Mouse (Mus musculus) liver, postnatal 0 days (tissue): ENCODE measurements around the gene Zfp688. TPM values are rescaled to one million over a fixed set of nuclear protein-coding genes. Genes with fewer than 3 reads are reported as not detected.
"Not testable (repeated sequence)": the region's sequence is repeated elsewhere in the genome, so short reads cannot be mapped to it uniquely, and the experiment has no call there.

Experiments
- ATAC-seq: fragments of 200-750 bp; cut with Nextera tagmentation; 2 replicates; pipeline ENCODE4 v1.8.0; 2017; ENCODE audit warnings: mild to moderate bottlenecking, moderate library complexity
- DNase-seq: peaks from one replicate; pipeline ENCODE4 v3.0.0-alpha.2; 2016
- H3K27ac ChIP-seq: fragments of 300-500 bp; sonication (generic); 2 replicates; pipeline ENCODE4 v1.5.1; 2014; ENCODE audit warnings: antibody characterized with exemption, moderate library complexity, mild to moderate bottlenecking, low read depth
- H3K27me3 ChIP-seq: fragments of 300-500 bp; sonication (generic); 2 replicates; pipeline ENCODE4 v1.6.1; 2014; ENCODE audit warnings: low read length, control low read depth, mixed read lengths; ENCODE audit not compliant: insufficient read depth
- H3K36me3 ChIP-seq: fragments of 300-500 bp; sonication (generic); replicated peaks from 2 replicates; pipeline ENCODE4 v1.6.1; 2014; ENCODE audit warnings: mild to moderate bottlenecking, control low read depth, low read length, moderate library complexity, mixed read lengths; ENCODE audit not compliant: insufficient read depth
- H3K4me1 ChIP-seq: fragments of 300-500 bp; sonication (generic); 2 replicates; pipeline ENCODE4 v1.6.1; 2014; ENCODE audit warnings: antibody characterized with exemption, mild to moderate bottlenecking, control low read depth; ENCODE audit not compliant: insufficient read depth
- H3K4me2 ChIP-seq: fragments of 300-500 bp; sonication (generic); 2 replicates; pipeline ENCODE4 v1.6.1; 2014; ENCODE audit warnings: low read depth, mild to moderate bottlenecking, low read length, moderate library complexity, mixed read lengths
- H3K4me3 ChIP-seq: fragments of 300-500 bp; sonication (generic); 2 replicates; pipeline ENCODE4 v1.5.1; 2014; ENCODE audit warnings: low read depth, low read length
- H3K9ac ChIP-seq: fragments of 300-500 bp; sonication (generic); replicated peaks from 2 replicates; pipeline ENCODE4 v1.6.1; 2014; ENCODE audit warnings: mild to moderate bottlenecking, moderate library complexity
- H3K9me3 ChIP-seq: fragments of 300-500 bp; sonication (generic); 2 replicates; pipeline ENCODE4 v1.6.1; 2016; ENCODE audit warnings: mild to moderate bottlenecking, control low read depth, low read length, mixed read lengths
- CTCF ChIP-seq: sonication (generic); IDR thresholded peaks from 2 replicates; pipeline ENCODE4 v1.5.1; 2016; ENCODE audit warnings: antibody characterized with exemption, low read depth
- EP300 ChIP-seq: IDR thresholded peaks from 2 replicates; pipeline ENCODE4 v1.6.1; 2016; ENCODE audit warnings: antibody characterized with exemption, low read depth, mild to moderate bottlenecking
- WGBS: fragments of 180-500 bp; shearing (Covaris S2); extraction: QIAGEN DNeasy Blood & Tissue Kit; methylation state at CpG from one replicate; pipeline ENCODE4 v1.1.7; 2014; ENCODE audit not compliant: insufficient replicate concordance; 5-methylcytosine and 5-hydroxymethylcytosine counted together
- polyA plus RNA-seq: library from polyadenylated mRNA; unstranded; fragments of >200 nt; fragmentation: Nextera tagmentation; extraction: Ambion mirVana; gene quantifications from 2 replicates; pipeline ENCODE4 v1.2.1, GENCODE M21; 2015

The Zfp688 gene
- polyA plus RNA-seq, 1 experiment from 2014 or later, result 8.7 TPM

DNA sequence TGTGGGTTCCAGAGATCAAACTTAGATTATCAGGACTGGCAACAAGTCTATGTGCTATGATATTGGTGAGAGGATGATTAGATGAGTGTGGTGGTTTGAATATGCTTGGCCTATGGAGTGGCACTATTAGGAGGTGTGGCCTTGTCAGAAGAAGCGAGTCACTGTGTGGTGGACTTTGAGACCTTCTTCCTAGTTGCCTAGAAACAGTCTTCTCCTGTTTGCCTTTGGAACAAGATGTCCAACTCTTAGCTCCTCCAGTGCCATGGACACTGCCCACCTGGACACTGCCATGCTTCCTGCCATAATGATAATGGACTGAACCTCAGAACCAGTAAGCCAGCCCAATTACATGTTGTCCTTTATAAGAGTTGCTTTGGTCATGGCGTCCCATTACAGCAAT, 4.0 kb upstream of the Zfp688 start:
- Histone ChIP-seq H3K4me1 (peaks cover 14% of the 10 kb centered on the region), H3K27ac (no peak overlapping the region), H3K27me3 (no peaks in the 10 kb centered on the region), H3K4me3 (no peak overlapping the region), H3K9ac (no peak overlapping the region), H3K9me3 (no peaks in the 10 kb centered on the region), H3K36me3 (no peaks in the 10 kb centered on the region), H3K4me2 (no peak overlapping the region)
- TF ChIP-seq EP300 (no peak), CTCF (no peak)
- whole genome bisulfite sequencing, result 72% methylated on average over 2 of the region's 2 CpGs
- ATAC-seq (no peak), DNase-seq (no peak)

DNA sequence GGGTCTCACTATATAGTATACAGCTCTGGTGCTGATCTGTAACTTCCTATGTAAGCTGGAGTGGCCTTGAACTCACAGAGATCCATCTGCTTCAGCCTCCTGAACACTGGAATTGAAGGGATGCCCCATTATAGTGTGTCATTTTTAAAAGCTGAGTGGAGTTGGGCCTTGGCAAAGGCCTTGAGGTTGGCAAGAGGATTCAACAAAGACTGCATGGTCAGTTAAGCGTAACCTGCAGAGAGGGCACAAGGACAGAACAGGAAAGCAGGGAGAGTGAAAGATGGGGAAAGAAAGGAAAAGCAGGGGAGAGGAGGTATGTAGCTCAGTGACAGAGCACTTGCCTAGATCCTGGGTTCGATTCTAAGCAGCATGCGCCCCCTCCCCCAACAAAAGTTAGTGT, 3.4 kb upstream of the Zfp688 start:
- Histone ChIP-seq H3K36me3 (no peaks in the 10 kb centered on the region), H3K9ac (no peak overlapping the region), H3K4me3 (no peak overlapping the region), H3K27ac (no peak overlapping the region), H3K9me3 (no peaks in the 10 kb centered on the region), H3K4me2 (no peak overlapping the region), H3K27me3 (no peaks in the 10 kb centered on the region), H3K4me1 (peaks cover 15% of the 10 kb centered on the region)
- no peak for ATAC-seq
- no peak for DNase-seq
- TF ChIP-seq EP300 (no peak), CTCF (no peak)
- 86% methylated on average over 3 of the region's 3 CpGs for WGBS

DNA sequence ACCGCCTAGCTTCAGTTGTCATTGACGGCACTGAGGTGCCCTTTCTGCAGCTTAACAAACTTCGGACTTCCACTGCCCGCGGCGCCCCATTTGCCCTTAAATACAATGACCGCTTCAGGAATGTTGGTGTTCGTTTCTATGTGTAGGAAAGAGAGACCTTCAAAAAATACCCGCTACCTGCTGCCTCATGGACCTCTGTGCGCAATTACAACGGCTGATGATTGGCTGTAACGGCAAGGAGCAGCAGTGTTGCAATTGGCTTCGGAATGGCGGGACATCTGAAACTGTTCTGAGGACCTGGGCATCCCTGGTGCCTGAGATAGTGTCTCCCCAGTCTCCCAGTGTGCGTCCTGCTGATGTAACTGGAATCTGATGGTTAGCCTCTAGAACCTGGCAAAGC, 379 bp upstream of the Zfp688 start:
- no peak for TF ChIP-seq EP300
- TF ChIP-seq CTCF, result no peak
- peak overlapping the region; percentile 99 for H3K4me2 ChIP-seq
- peak; percentile 44 for DNase-seq
- peak; percentile 74 for ATAC-seq
- H3K9ac ChIP-seq, result peak overlapping the region; percentile 87
- peak overlapping the region; percentile 77; the same call in 1 of the 2 replicates for H3K27ac ChIP-seq
- H3K36me3 ChIP-seq, result peaks cover 6% of the 10 kb centered on the region; the same call in 1 of the 2 replicates
- peaks cover 15% of the 10 kb centered on the region for H3K4me1 ChIP-seq
- H3K9me3 ChIP-seq, result no peaks in the 10 kb centered on the region
- 1% methylated on average over 15 of the region's 15 CpGs for WGBS
- H3K27me3 ChIP-seq, result no peaks in the 10 kb centered on the region
- peak overlapping the region; percentile 96 for H3K4me3 ChIP-seq

DNA sequence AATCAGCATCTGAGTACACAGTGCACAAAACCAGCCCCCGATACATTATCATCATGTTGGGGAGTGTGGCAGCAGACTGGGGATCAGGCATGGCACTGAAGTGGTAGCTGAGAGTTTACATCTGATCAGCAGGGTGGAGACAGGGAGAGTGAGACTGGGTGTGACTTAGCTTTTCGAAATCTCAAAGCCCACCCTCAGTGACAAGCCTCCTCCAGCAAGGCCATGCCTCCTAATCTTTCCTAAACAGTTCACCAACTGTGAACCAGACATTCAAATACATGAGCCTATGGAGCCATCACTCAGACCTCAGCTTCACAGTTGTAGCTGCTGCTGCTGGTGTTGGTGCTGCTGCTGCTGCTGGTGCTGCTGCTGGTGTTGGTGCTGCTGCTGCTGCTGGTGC, 10.4 kb downstream of the Zfp688 start:
- Histone ChIP-seq H3K4me2 (no peak overlapping the region), H3K4me1 (peaks cover 2% of the 10 kb centered on the region; the same call in 1 of the 2 replicates), H3K9me3 (no peaks in the 10 kb centered on the region), H3K27me3 (no peaks in the 10 kb centered on the region), H3K4me3 (no peak overlapping the region), H3K36me3 (no peaks in the 10 kb centered on the region), H3K9ac (no peak overlapping the region), H3K27ac (no peak overlapping the region)
- ATAC-seq, result no peak
- 51% methylated on average over 2 of the region's 2 CpGs for WGBS
- no peak for TF ChIP-seq EP300
- no peak for TF ChIP-seq CTCF
- DNase-seq, result no peak

DNA sequence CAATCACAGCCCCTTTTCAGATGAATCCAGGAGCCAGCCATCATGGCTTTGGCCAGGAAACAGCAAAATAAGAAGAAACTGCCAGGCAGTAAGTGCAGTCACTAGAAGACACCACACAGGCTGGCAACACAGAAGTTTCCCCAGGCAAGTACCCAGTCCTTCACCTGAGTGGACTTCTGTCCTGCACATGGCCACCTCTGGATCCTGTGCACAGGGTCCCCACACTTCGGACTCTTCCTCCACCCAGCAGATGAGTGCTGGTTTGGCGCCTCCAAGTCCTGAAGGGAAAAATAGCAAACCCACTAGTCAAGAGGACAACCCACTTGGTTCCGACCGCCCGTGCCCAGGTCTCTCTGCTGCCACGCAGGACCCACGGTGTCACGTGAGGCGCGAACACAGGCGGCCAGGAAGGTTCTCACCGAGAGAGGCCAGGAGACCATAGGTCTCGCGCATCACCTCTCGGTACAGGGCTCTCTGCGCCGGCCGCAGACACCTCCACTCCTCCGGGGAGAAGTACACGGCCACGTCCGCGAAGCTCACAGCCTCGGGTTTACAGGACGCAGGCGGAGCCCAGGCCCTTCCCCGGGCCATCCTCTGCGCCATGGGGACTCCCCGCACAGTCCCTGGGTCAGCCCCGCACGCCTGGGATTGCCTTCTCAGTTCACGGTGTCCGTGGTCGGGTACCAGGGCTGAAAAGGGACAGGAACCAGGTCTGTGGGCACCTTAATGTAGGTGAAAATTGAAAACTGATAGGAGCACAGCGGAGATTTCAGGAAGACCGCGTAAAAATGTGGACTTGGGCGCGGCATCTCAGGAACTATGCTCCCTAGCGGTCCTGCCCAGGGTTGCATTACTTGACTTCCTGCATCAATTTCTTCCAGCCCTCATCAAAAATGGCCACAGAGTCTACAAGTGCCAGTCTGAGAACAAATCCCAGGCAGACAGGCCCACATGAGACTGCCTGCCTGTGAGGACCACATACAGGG, 15.6 kb downstream of the Zfp688 start, which contains the start of gene Zfp764:
Gene Zfp764, minus strand, starts transcription at position 821 of the 986 bp plus-strand sequence.
- DNase-seq (peak; percentile 85), ATAC-seq (peak; percentile 91)
- Histone ChIP-seq H3K4me2 (peak within 1 kb of the TSS; percentile 89), H3K27ac (peak within 1 kb of the TSS; percentile 61), H3K9ac (peak within 1 kb of the TSS; percentile 76), H3K4me3 (peak within 1 kb of the TSS; percentile 63)
- H3K9me3 ChIP-seq, H3K27me3 ChIP-seq, H3K4me1 ChIP-seq, H3K36me3 ChIP-seq: not testable (repeated sequence)
- peak; percentile 83 for TF ChIP-seq CTCF
- WGBS, result 5% methylated on average over 40 of the region's 40 CpGs

DNA sequence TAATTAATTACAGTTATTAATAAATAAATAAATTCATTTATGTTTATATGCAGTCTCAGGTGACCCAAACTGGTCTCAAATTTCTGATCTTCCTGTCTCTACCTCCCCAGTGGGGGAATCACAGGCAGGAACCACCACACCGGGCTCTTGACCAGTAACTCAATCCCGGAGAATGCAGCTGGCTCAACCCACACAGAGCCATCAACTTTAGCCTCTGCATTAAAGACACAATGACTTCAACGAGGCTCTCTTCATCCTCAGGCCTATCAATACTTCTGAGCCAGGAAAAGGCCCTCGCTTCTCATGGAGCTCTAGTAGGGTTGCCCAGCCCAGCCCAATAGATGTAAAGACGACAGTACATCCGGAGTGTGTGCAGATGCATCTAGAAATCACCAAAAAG, 17.8 kb downstream of the Zfp688 start:
- WGBS, result 82% methylated on average over 6 of the region's 6 CpGs
- not testable (repeated sequence) for H3K36me3 ChIP-seq, DNase-seq, H3K4me3 ChIP-seq, H3K27me3 ChIP-seq, H3K4me2 ChIP-seq, H3K4me1 ChIP-seq, H3K9ac ChIP-seq, ATAC-seq, H3K27ac ChIP-seq, H3K9me3 ChIP-seq
